Mouse (Mus musculus) liver, postnatal 0 days (tissue): ENCODE data around the gene Spint1. TPM values are rescaled to one million over a fixed set of nuclear protein-coding genes. Genes with fewer than 3 reads are reported as not detected.
A peak's percentile ranks its signal among the peaks of the same experiment; 100 is the strongest.

Experiments
- ATAC-seq: fragments of 200-750 bp; cut with Nextera tagmentation; 2 replicates; pipeline ENCODE4 v1.8.0; 2017; ENCODE audit warnings: mild to moderate bottlenecking, moderate library complexity
- DNase-seq: peaks from one replicate; pipeline ENCODE4 v3.0.0-alpha.2; 2016
- H3K27ac ChIP-seq: fragments of 300-500 bp; sonication (generic); 2 replicates; pipeline ENCODE4 v1.5.1; 2014; ENCODE audit warnings: antibody characterized with exemption, moderate library complexity, mild to moderate bottlenecking, low read depth
- H3K27me3 ChIP-seq: fragments of 300-500 bp; sonication (generic); 2 replicates; pipeline ENCODE4 v1.6.1; 2014; ENCODE audit warnings: low read length, control low read depth, mixed read lengths; ENCODE audit not compliant: insufficient read depth
- H3K36me3 ChIP-seq: fragments of 300-500 bp; sonication (generic); replicated peaks from 2 replicates; pipeline ENCODE4 v1.6.1; 2014; ENCODE audit warnings: mild to moderate bottlenecking, control low read depth, low read length, moderate library complexity, mixed read lengths; ENCODE audit not compliant: insufficient read depth
- H3K4me1 ChIP-seq: fragments of 300-500 bp; sonication (generic); 2 replicates; pipeline ENCODE4 v1.6.1; 2014; ENCODE audit warnings: antibody characterized with exemption, mild to moderate bottlenecking, control low read depth; ENCODE audit not compliant: insufficient read depth
- H3K4me2 ChIP-seq: fragments of 300-500 bp; sonication (generic); 2 replicates; pipeline ENCODE4 v1.6.1; 2014; ENCODE audit warnings: low read depth, mild to moderate bottlenecking, low read length, moderate library complexity, mixed read lengths
- H3K4me3 ChIP-seq: fragments of 300-500 bp; sonication (generic); 2 replicates; pipeline ENCODE4 v1.5.1; 2014; ENCODE audit warnings: low read depth, low read length
- H3K9ac ChIP-seq: fragments of 300-500 bp; sonication (generic); replicated peaks from 2 replicates; pipeline ENCODE4 v1.6.1; 2014; ENCODE audit warnings: mild to moderate bottlenecking, moderate library complexity
- H3K9me3 ChIP-seq: fragments of 300-500 bp; sonication (generic); 2 replicates; pipeline ENCODE4 v1.6.1; 2016; ENCODE audit warnings: mild to moderate bottlenecking, control low read depth, low read length, mixed read lengths
- CTCF ChIP-seq: sonication (generic); IDR thresholded peaks from 2 replicates; pipeline ENCODE4 v1.5.1; 2016; ENCODE audit warnings: antibody characterized with exemption, low read depth
- EP300 ChIP-seq: IDR thresholded peaks from 2 replicates; pipeline ENCODE4 v1.6.1; 2016; ENCODE audit warnings: antibody characterized with exemption, low read depth, mild to moderate bottlenecking
- WGBS: fragments of 180-500 bp; shearing (Covaris S2); extraction: QIAGEN DNeasy Blood & Tissue Kit; methylation state at CpG from one replicate; pipeline ENCODE4 v1.1.7; 2014; ENCODE audit not compliant: insufficient replicate concordance; 5-methylcytosine and 5-hydroxymethylcytosine counted together
- polyA plus RNA-seq: library from polyadenylated mRNA; unstranded; fragments of >200 nt; fragmentation: Nextera tagmentation; extraction: Ambion mirVana; gene quantifications from 2 replicates; pipeline ENCODE4 v1.2.1, GENCODE M21; 2015

The Spint1 gene
- 0.44 and 0.60 TPM in 2 replicates for polyA plus RNA-seq

DNA sequence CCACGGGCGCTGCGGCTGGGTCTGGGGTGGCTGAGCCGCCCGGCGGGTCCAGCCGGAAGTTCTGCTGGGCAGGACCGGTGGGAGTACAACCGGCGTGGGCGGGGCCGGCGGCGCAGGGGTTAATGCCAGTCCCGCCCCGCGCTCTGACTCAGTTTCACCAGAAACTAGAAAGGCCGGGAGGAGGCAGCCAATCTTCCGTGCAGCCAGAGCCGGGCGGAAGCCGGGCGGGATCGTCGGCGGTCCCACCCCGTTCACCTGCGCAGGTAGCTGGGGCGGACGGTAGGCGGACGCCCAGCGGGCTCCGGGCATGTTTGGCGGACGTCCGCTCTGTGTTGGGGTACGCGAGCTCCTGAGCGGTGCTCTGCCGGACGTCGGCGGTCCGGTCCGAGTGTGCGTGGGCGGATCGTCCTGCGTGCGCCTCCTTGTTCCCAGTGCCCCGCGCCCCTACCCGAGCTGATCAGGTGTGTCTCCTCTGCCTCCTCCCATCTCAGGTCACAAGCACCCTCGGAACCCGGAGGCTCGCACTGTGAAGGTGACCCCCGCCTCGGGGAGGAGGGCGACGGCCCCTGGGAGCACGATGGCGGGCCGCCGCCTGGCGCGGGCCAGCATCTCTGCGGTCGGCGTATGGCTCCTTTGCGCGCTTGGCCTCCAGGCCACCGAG is at the start of gene Spint1:
TSS of gene Spint1 (plus strand) at position 153 of the 661 bp plus-strand sequence.
- TF ChIP-seq EP300, result no peak
- TF ChIP-seq CTCF, result no peak
- no peak within 1 kb of the TSS for H3K27ac ChIP-seq
- H3K4me3 ChIP-seq, result peak within 1 kb of the TSS; percentile 58
- H3K36me3 ChIP-seq, result no peaks in the 10 kb centered on the region
- no peak for DNase-seq
- ATAC-seq, result no peak
- H3K9me3 ChIP-seq, result no peaks in the 10 kb centered on the region
- no peak within 1 kb of the TSS; the same call in 1 of the 2 replicates for H3K9ac ChIP-seq
- H3K4me2 ChIP-seq, result peak within 1 kb of the TSS; percentile 72
- peaks cover 11% of the 10 kb centered on the region for H3K4me1 ChIP-seq
- under 1% methylated on average over 69 of the region's 73 CpGs for WGBS
- H3K27me3 ChIP-seq, result peaks cover 43% of the 10 kb centered on the region

GRCm38 (mm10) chr2:119189029-119189710 is 48.0 kb upstream of the Spint1 start:
- peak overlapping the region; percentile 96 for H3K4me2 ChIP-seq
- WGBS, result 8% methylated on average over 15 of the region's 15 CpGs
- H3K4me1 ChIP-seq, result peaks cover 4% of the 10 kb centered on the region; the same call in 1 of the 2 replicates
- ATAC-seq (peak; percentile 97), DNase-seq (peak; percentile 92)
- H3K4me3 ChIP-seq, result peak overlapping the region; percentile 50
- H3K9ac ChIP-seq, result peak overlapping the region; percentile 50; the same call in 1 of the 2 replicates
- H3K27ac ChIP-seq, result no peak overlapping the region; the same call in 1 of the 2 replicates
- TF ChIP-seq EP300 (no peak), CTCF (peak; percentile 95)
- peaks cover 2% of the 10 kb centered on the region; the same call in 1 of the 2 replicates for H3K36me3 ChIP-seq
- H3K9me3 ChIP-seq, result no peaks in the 10 kb centered on the region
- no peaks in the 10 kb centered on the region for H3K27me3 ChIP-seq

- H3K9me3 ChIP-seq, result no peaks in the 10 kb centered on the region
- DNase-seq, result no peak
- no peaks in the 10 kb centered on the region for H3K27me3 ChIP-seq
- TF ChIP-seq CTCF (no peak), EP300 (no peak)
- no peak overlapping the region for H3K9ac ChIP-seq
- WGBS, result 67% methylated on average over 5 of the region's 5 CpGs
- no peak for ATAC-seq
- H3K36me3 ChIP-seq, result no peaks in the 10 kb centered on the region
- H3K27ac ChIP-seq, result no peak overlapping the region
- H3K4me2 ChIP-seq, result no peak overlapping the region
- no peak overlapping the region for H3K4me3 ChIP-seq
- peaks cover 4% of the 10 kb centered on the region; the same call in 1 of the 2 replicates for H3K4me1 ChIP-seq
Measured at GRCm38 (mm10) chr2:119190969-119191368, 46.2 kb upstream of the Spint1 start.

DNA sequence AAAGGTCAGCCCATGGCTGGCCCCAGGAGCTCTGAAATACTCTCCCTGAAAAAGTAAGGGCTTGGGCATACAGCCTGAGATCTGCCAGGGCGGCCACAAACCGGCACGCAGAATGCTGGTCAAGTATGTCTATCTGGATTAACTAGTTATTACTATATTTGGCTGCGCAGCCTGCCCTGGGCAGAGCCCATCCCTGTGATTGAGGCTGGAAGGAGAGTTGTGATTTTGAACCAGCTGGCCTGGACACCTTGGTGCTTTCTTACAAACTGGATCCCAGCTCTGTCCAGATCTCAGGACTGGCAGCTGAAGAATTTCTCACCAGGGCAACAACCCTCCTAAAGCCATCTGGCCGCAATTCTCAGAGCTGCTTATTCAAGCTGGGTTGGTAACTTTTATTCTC is 43.0 kb upstream of the Spint1 start:
- Histone ChIP-seq H3K27ac (no peak overlapping the region), H3K9me3 (no peaks in the 10 kb centered on the region), H3K27me3 (no peaks in the 10 kb centered on the region), H3K9ac (no peak overlapping the region), H3K4me1 (peaks cover 2% of the 10 kb centered on the region; the same call in 1 of the 2 replicates), H3K4me2 (no peak overlapping the region), H3K4me3 (no peak overlapping the region), H3K36me3 (no peaks in the 10 kb centered on the region)
- no peak for ATAC-seq
- no peak for DNase-seq
- WGBS, result 89% methylated on average over 5 of the region's 5 CpGs
- TF ChIP-seq CTCF (no peak), EP300 (no peak)

DNA sequence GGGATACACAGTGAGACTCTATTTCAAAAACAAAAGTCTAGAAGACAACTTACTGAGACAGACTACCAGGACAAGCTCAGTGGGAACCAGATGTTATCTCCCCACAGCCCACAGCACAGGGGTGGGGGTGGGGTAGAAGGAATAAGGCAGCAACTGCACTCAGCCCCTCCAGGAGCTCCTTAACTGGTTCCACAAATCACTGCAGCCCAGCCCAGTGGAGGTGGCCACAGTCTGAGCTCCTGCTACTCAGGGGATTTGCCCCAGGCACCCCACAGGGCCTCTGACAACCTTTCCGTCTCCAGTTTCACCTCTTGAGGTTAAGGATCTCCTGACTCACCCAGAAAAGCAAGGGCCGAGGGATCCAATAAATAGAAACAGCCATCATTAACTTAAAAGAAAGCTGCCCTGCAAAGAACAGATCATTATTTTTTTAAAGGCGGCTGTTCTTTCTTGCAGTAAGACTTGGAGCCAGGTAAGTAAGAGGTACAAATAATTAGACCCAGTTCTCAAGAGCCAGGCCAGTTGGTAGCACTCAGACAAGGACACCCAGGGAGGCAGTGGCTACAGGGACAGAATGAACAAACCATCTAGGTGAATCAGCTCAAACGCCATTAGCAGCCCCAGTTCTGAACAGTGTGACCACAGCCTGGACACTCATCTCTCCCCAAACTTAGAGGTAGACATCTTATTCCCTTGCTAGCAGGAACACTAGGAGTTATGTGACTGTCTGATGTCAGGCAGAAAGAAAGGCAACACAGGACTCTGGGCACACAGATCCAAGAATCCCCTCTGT is 40.6 kb upstream of the Spint1 start:
- DNase-seq (no peak), ATAC-seq (no peak)
- Histone ChIP-seq H3K4me2 (no peak overlapping the region), H3K4me1 (no peaks in the 10 kb centered on the region; the same call in 1 of the 2 replicates), H3K27me3 (no peaks in the 10 kb centered on the region), H3K9ac (no peak overlapping the region), H3K4me3 (no peak overlapping the region), H3K36me3 (no peaks in the 10 kb centered on the region), H3K9me3 (no peaks in the 10 kb centered on the region), H3K27ac (no peak overlapping the region)
- 71% methylated on average over 4 of the region's 4 CpGs for WGBS
- TF ChIP-seq EP300, result no peak

- H3K27ac ChIP-seq, result 0 out of 2 replicates have a peak overlapping the region, but pooled peaks have one; percentile 19
- H3K4me1 ChIP-seq, result no peaks in the 10 kb centered on the region; the same call in 1 of the 2 replicates
- H3K27me3 ChIP-seq, result no peaks in the 10 kb centered on the region
- 58% methylated on average over 1 of the region's 1 CpGs for WGBS
- H3K9ac ChIP-seq, result no peak overlapping the region
- ATAC-seq (peak; percentile 66), DNase-seq (no peak)
- no peaks in the 10 kb centered on the region for H3K36me3 ChIP-seq
- no peaks in the 10 kb centered on the region for H3K9me3 ChIP-seq
- H3K4me3 ChIP-seq, result no peak overlapping the region
- no peak overlapping the region for H3K4me2 ChIP-seq
- TF ChIP-seq CTCF (no peak), EP300 (no peak)
Measured at GRCm38 (mm10) chr2:119197493-119197892, 39.7 kb upstream of the Spint1 start.
